In the genomic region with DNA sequence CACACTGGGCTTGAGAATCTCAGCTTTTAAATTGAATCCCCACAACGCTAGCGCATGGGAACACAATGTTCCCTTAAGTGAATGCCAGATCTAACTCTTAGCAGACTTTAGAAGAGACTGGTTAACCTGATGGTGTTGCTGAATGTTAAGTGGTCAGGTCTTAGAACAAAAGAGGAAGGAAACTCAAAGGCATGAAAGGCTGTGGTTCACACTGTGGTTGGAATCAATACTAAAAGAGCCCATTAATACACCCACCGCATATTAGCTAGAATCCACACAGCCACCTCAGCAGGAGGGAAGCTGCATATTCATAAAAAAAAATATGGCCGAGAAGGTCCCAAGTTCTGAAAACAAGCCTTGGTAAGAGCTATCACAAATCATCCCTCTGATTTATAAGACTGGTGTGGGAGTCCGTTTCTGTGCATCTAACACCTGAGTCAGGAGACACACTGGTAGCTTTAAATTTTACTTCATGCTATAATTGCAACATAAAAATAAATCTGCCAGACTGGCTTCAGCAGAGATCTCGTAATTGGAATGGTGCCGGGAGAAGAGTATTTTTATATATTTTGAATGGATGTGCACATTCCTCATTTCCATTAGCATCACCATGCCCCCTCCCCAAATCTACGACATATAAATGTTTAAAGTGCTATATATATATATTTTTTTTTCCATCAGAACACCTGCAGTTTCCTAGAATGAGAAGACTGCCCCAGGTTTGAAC, we compare ENCODE assay signal across 32 mouse cellular contexts.
DNase-seq lines count a peak whose midpoint lies in the region; ATAC-seq and TF ChIP-seq lines count a peak whose summit lies in the region.
"Had no signal": no experiment of that assay in that cellular context is flagged by ENCODE, and none has a peak within 500 bp of the region (broad histone marks: within the 10 kb centered on the region; RNA-seq: fewer than 3 reads in every experiment).

No protein-coding gene starts in this region.

- no peak for TF ChIP-seq CTCF in hindbrain, postnatal 0 days (IDR thresholded peaks at IDR 0.05; ENCODE audit: low read depth)

- H3K9ac ChIP-seq in hindbrain, postnatal 0 days (replicated peaks; ENCODE audit: low read length): no peak overlapping the region
- H3K9ac ChIP-seq in hindbrain, embryonic 16.5 days (ENCODE audit: low read depth, low read length): no peak overlapping the region
- no peak overlapping the region for H3K9ac ChIP-seq in neural tube, embryonic 15.5 days (replicated peaks)
- H3K9ac ChIP-seq: embryonic facial prominence, embryonic 13.5 days; hindbrain, embryonic 14.5 days; liver, embryonic 15.5 days; lung, embryonic 15.5 days; midbrain, embryonic 13.5 days had no signal

- no peak overlapping the region for H3K4me3 ChIP-seq in hindbrain, postnatal 0 days (ENCODE audit: low read length)
- no peak overlapping the region for H3K4me3 ChIP-seq in hindbrain, embryonic 16.5 days (ENCODE audit: low read length)
- H3K4me3 ChIP-seq in neural tube, embryonic 15.5 days (replicated peaks): no peak overlapping the region
- no peak overlapping the region for H3K4me3 ChIP-seq in heart, embryonic 10.5 days
- H3K4me3 ChIP-seq: embryonic facial prominence, embryonic 13.5 days; forebrain, embryonic 10.5 days; layer of hippocampus, adult 2 months; liver, embryonic 15.5 days; lung, embryonic 15.5 days; megakaryocyte, embryonic 14.5 days; midbrain, embryonic 13.5 days had no signal

- WGBS in hindbrain, postnatal 0 days: 80% methylated on average over 8 of the region's 8 CpGs
- WGBS in hindbrain, embryonic 16.5 days: 78% methylated on average over 8 of the region's 8 CpGs
- WGBS in neural tube, embryonic 15.5 days: 59% methylated on average over 8 of the region's 8 CpGs
- WGBS in heart, embryonic 10.5 days: 92% methylated on average over 8 of the region's 8 CpGs

- no peaks in the 10 kb centered on the region for H3K27me3 ChIP-seq in hindbrain, postnatal 0 days (ENCODE audit: insufficient read depth, low read length)
- H3K27me3 ChIP-seq in hindbrain, embryonic 16.5 days (replicated peaks; ENCODE audit: control insufficient read depth, insufficient read depth, low read length): no peaks in the 10 kb centered on the region
- H3K27me3 ChIP-seq in neural tube, embryonic 15.5 days (replicated peaks): no peaks in the 10 kb centered on the region
- no peaks in the 10 kb centered on the region for H3K27me3 ChIP-seq in heart, embryonic 10.5 days (ENCODE audit: insufficient read depth, poor library complexity, severe bottlenecking)
- H3K27me3 ChIP-seq: embryonic facial prominence, embryonic 13.5 days; liver, embryonic 15.5 days; lung, embryonic 15.5 days; megakaryocyte, embryonic 14.5 days; midbrain, embryonic 13.5 days had no signal

- H3K4me1 ChIP-seq in hindbrain, postnatal 0 days (ENCODE audit: insufficient read depth, low read length): no peaks in the 10 kb centered on the region
- H3K4me1 ChIP-seq in hindbrain, embryonic 16.5 days (ENCODE audit: control insufficient read depth, insufficient read depth, low read depth, low read length): no peaks in the 10 kb centered on the region
- H3K4me1 ChIP-seq in neural tube, embryonic 15.5 days: peaks cover 4% of the 10 kb centered on the region; the same call in 1 of the 2 replicates
- H3K4me1 ChIP-seq in heart, embryonic 10.5 days: no peaks in the 10 kb centered on the region
- H3K4me1 ChIP-seq: embryonic facial prominence, embryonic 13.5 days; forebrain, embryonic 10.5 days; liver, embryonic 15.5 days; lung, embryonic 15.5 days; megakaryocyte, embryonic 14.5 days; midbrain, embryonic 13.5 days had no signal

- DNase-seq in hindbrain, postnatal 0 days (ENCODE audit: low spot score): peak; percentile 23
- DNase-seq in A20 (ENCODE audit: low read depth, low spot score): peak; percentile 35
- DNase-seq in adrenal gland, postnatal 25 days: no peak
- no peak for DNase-seq in heart, embryonic 10.5 days (ENCODE audit: low spot score)
- DNase-seq: adrenal gland, adult 2 months; B cell, adult 2 months; cerebellum, adult 11 months; cerebellum, adult 9-10 months; gastrocnemius, postnatal 14 days; heart, adult 11 months; heart, postnatal 4 days; kidney, adult 18-20 months; kidney, postnatal 36 days; layer of hippocampus, postnatal 36 days; liver; lung, postnatal 36 days; thymus, adult 2 months; thymus, postnatal 36 days had no signal

- no peaks in the 10 kb centered on the region for H3K36me3 ChIP-seq in hindbrain, postnatal 0 days (ENCODE audit: insufficient read depth, low read length)
- no peaks in the 10 kb centered on the region for H3K36me3 ChIP-seq in hindbrain, embryonic 16.5 days (ENCODE audit: control insufficient read depth, insufficient read depth, low read length)
- no peaks in the 10 kb centered on the region for H3K36me3 ChIP-seq in neural tube, embryonic 15.5 days
- no peaks in the 10 kb centered on the region for H3K36me3 ChIP-seq in heart, embryonic 10.5 days
- H3K36me3 ChIP-seq: embryonic facial prominence, embryonic 13.5 days; forebrain, embryonic 10.5 days; liver, embryonic 15.5 days; lung, embryonic 15.5 days; midbrain, embryonic 13.5 days had no signal

- ATAC-seq in hindbrain, postnatal 0 days: 0 out of 2 replicates have a peak, but pooled peaks have one; percentile 62
- ATAC-seq in hindbrain, embryonic 16.5 days: no peak
- ATAC-seq in granulocyte monocyte progenitor cell, adult 5-6 weeks (replicated peaks; ENCODE audit: poor library complexity, severe bottlenecking): peak; percentile 79
- peak; percentile 49; the same call in 1 of the 2 replicates for ATAC-seq in neural tube, embryonic 15.5 days (ENCODE audit: low FRiP score)
- ATAC-seq: activated CD4-positive, CD25-positive, alpha-beta regulatory T cell, adult 4 months; forebrain, embryonic 16.5 days; midbrain, embryonic 13.5 days had no signal

- H3K9me3 ChIP-seq in hindbrain, postnatal 0 days (ENCODE audit: low read length): peaks cover 3% of the 10 kb centered on the region; the same call in 1 of the 2 replicates
- no peaks in the 10 kb centered on the region for H3K9me3 ChIP-seq in hindbrain, embryonic 16.5 days (ENCODE audit: control insufficient read depth, low read length)
- no peaks in the 10 kb centered on the region for H3K9me3 ChIP-seq in neural tube, embryonic 15.5 days (replicated peaks)
- no peaks in the 10 kb centered on the region for H3K9me3 ChIP-seq in heart, embryonic 10.5 days
- H3K9me3 ChIP-seq: embryonic facial prominence, embryonic 13.5 days; forebrain, embryonic 10.5 days; liver, embryonic 15.5 days; lung, embryonic 15.5 days; midbrain, embryonic 13.5 days had no signal

- H3K4me2 ChIP-seq in hindbrain, postnatal 0 days (ENCODE audit: low read depth, low read length): no peak overlapping the region
- H3K4me2 ChIP-seq in hindbrain, embryonic 16.5 days (ENCODE audit: low read length): no peak overlapping the region
- no peak overlapping the region for H3K4me2 ChIP-seq in neural tube, embryonic 15.5 days
- H3K4me2 ChIP-seq: embryonic facial prominence, embryonic 13.5 days; heart, embryonic 11.5 days; hindbrain, embryonic 14.5 days; liver, embryonic 15.5 days; lung, embryonic 15.5 days; midbrain, embryonic 13.5 days had no signal

- no peak overlapping the region for H3K27ac ChIP-seq in hindbrain, postnatal 0 days
- no peak overlapping the region for H3K27ac ChIP-seq in hindbrain, embryonic 16.5 days (ENCODE audit: low read depth, low read length)
- no peak overlapping the region for H3K27ac ChIP-seq in neural tube, embryonic 15.5 days (replicated peaks)
- no peak overlapping the region for H3K27ac ChIP-seq in heart, embryonic 10.5 days
- H3K27ac ChIP-seq: embryonic facial prominence, embryonic 13.5 days; forebrain, embryonic 10.5 days; hindbrain, embryonic 14.5 days; layer of hippocampus, adult 2 months; liver, embryonic 15.5 days; lung, embryonic 15.5 days; midbrain, embryonic 13.5 days had no signal

Comparison
In these comparisons a context has a peak if more than half of its experiments do, and no peak if none do; other contexts are left out.
1. DNase-seq: peak in hindbrain, postnatal 0 days (single experiment) and A20 (single experiment); none in adrenal gland, postnatal 25 days (single experiment) and heart, embryonic 10.5 days (single experiment).